Mouse (Mus musculus): ENCODE measurements at regions not wholly inside any gene's neighbourhood (a gene's known extent, or its start where the extent isn't known, plus 50 kb on each side); places are given as distances from the start of the nearest gene placed in this dataset.

DNA sequence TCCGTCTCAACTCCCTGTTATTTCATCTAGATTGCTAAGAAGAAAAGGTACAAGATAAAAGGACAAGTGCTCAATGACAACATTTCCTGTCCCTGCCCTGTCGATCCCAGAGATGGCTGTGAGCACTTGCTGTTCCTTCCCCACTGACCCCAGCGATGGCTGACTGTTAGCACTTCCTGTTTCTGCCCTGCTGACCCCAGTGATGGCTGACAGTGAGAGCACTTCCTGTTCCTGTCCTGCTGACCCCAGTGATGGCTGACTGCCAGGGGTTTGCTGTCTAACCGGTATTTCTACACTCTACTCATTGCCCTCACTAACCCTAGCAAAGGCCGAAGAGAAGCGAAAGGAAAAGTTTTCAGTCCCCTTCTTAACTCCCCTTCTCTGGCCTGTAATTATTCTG is 140.3 kb downstream of the Etnk1 start:
- TF ChIP-seq POLR2A (IDR thresholded peaks at IDR 0.05; ENCODE audit: low read depth, low read length) (no peak), CTCF (conservative IDR thresholded peaks at IDR 0.05 in 1 of 2, IDR thresholded peaks at IDR 0.05 in 1 of 2; ENCODE audit: low read depth in 2 of 2, low read length in 2 of 2) (no peak)

Measured in CH12.LX (cell line).